ENCODE assay signal across 7 mouse cellular contexts in genomic region chr6:121473093-121473821, GRCm38 (mm10). TPM values are rescaled to one million over a fixed set of nuclear protein-coding genes. Genes with fewer than 3 reads are reported as not detected.
DNase-seq lines count a peak whose midpoint lies in the region; ATAC-seq and TF ChIP-seq lines count a peak whose summit lies in the region.

Gene Iqsec3 (minus strand): TSS chr6:121473678.

- no peaks in the 10 kb centered on the region for H3K79me2 ChIP-seq in myocyte (ENCODE audit: control insufficient read depth, insufficient read depth)

- no peak within 1 kb of the TSS for H3K27ac ChIP-seq in embryonic facial prominence, embryonic 13.5 days
- no peak within 1 kb of the TSS for H3K27ac ChIP-seq in heart, embryonic 11.5 days (ENCODE audit: low read depth, low read length)
- H3K27ac ChIP-seq in kidney, embryonic 15.5 days: no peak within 1 kb of the TSS

- no peaks in the 10 kb centered on the region for H3K36me3 ChIP-seq in embryonic facial prominence, embryonic 13.5 days
- H3K36me3 ChIP-seq in heart, embryonic 11.5 days (ENCODE audit: control insufficient read depth, insufficient read depth, low read length): no peaks in the 10 kb centered on the region
- no peaks in the 10 kb centered on the region for H3K36me3 ChIP-seq in kidney, embryonic 15.5 days
- no peaks in the 10 kb centered on the region for H3K36me3 ChIP-seq in myocyte (ENCODE audit: control insufficient read depth, insufficient read depth)
- H3K36me3 ChIP-seq in splenic B cell, adult 2 months (ENCODE audit: control insufficient read depth, insufficient read depth, low read length, poor library complexity, severe bottlenecking): no peaks in the 10 kb centered on the region

- peaks cover 8% of the 10 kb centered on the region for H3K4me1 ChIP-seq in embryonic facial prominence, embryonic 13.5 days
- peaks cover 5% of the 10 kb centered on the region; the same call in 1 of the 2 replicates for H3K4me1 ChIP-seq in heart, embryonic 11.5 days (ENCODE audit: control insufficient read depth, insufficient read depth, low read length)
- peaks cover 12% of the 10 kb centered on the region for H3K4me1 ChIP-seq in kidney, embryonic 15.5 days

- peak; percentile 87 for ATAC-seq in embryonic facial prominence, embryonic 13.5 days (ENCODE audit: insufficient number of reproducible peaks, insufficient read depth, low FRiP score, low TSS enrichment, low read depth)
- ATAC-seq in heart, embryonic 11.5 days (replicated peaks; ENCODE audit: insufficient number of reproducible peaks, low FRiP score, low TSS enrichment): peak; percentile 84
- ATAC-seq in kidney, embryonic 15.5 days (replicated peaks; ENCODE audit: low FRiP score): peak; percentile 98

- no peak for TF ChIP-seq POLR2A in myocyte (IDR thresholded peaks at IDR 0.05; ENCODE audit: insufficient read length, low read depth)

- under 1% methylated on average over 60 of the region's 65 CpGs for WGBS in embryonic facial prominence, embryonic 13.5 days
- WGBS in heart, embryonic 11.5 days (ENCODE audit: insufficient replicate concordance): under 1% methylated on average over 63 of the region's 65 CpGs
- 0% methylated on average over 64 of the region's 65 CpGs for WGBS in kidney, embryonic 15.5 days

- no peaks in the 10 kb centered on the region for H3K9me3 ChIP-seq in embryonic facial prominence, embryonic 13.5 days
- no peaks in the 10 kb centered on the region for H3K9me3 ChIP-seq in heart, embryonic 11.5 days (replicated peaks; ENCODE audit: control insufficient read depth, low read length)
- H3K9me3 ChIP-seq in kidney, embryonic 15.5 days (replicated peaks): no peaks in the 10 kb centered on the region

- peak within 1 kb of the TSS; percentile 82 for H3K4me2 ChIP-seq in embryonic facial prominence, embryonic 13.5 days
- peak within 1 kb of the TSS; percentile 78 for H3K4me2 ChIP-seq in heart, embryonic 11.5 days
- peak within 1 kb of the TSS; percentile 79 for H3K4me2 ChIP-seq in kidney, embryonic 15.5 days
- no peak within 1 kb of the TSS for H3K4me2 ChIP-seq in myocyte (ENCODE audit: low read depth)

- H3K9ac ChIP-seq in embryonic facial prominence, embryonic 13.5 days: no peak within 1 kb of the TSS
- no peak within 1 kb of the TSS for H3K9ac ChIP-seq in heart, embryonic 11.5 days (ENCODE audit: low read depth, low read length)
- no peak within 1 kb of the TSS for H3K9ac ChIP-seq in kidney, embryonic 15.5 days

- peak within 1 kb of the TSS; percentile 43 for H3K4me3 ChIP-seq in embryonic facial prominence, embryonic 13.5 days
- peak within 1 kb of the TSS; percentile 39 for H3K4me3 ChIP-seq in heart, embryonic 11.5 days (ENCODE audit: low read depth, low read length)
- H3K4me3 ChIP-seq in kidney, embryonic 15.5 days (replicated peaks): peak within 1 kb of the TSS; percentile 41
- no peak within 1 kb of the TSS for H3K4me3 ChIP-seq in myocyte

- peaks cover 54% of the 10 kb centered on the region for H3K27me3 ChIP-seq in embryonic facial prominence, embryonic 13.5 days
- peaks cover 33% of the 10 kb centered on the region for H3K27me3 ChIP-seq in heart, embryonic 11.5 days (ENCODE audit: control insufficient read depth, insufficient read depth, low read length)
- peaks cover 57% of the 10 kb centered on the region for H3K27me3 ChIP-seq in kidney, embryonic 15.5 days
- H3K27me3 ChIP-seq in myocyte (ENCODE audit: control insufficient read depth, insufficient read depth, insufficient read length): no peaks in the 10 kb centered on the region
- H3K27me3 ChIP-seq in splenic B cell, adult 2 months (ENCODE audit: control insufficient read depth, insufficient read depth, low read length, poor library complexity, severe bottlenecking): no peaks in the 10 kb centered on the region

- H3ac ChIP-seq in myocyte (ENCODE audit: control insufficient read depth, insufficient read length): no peak within 1 kb of the TSS

- peak; percentile 90 to 97 for DNase-seq in adrenal gland, postnatal 4 days (ENCODE audit: low spot score in 2 of 2)
- DNase-seq in liver: peak; percentile 85
- DNase-seq in splenic B cell, adult 2 months (ENCODE audit: low read depth, low spot score): peak; percentile 66

TF ChIP-seq in myocyte, 11 proteins besides CTCF, POLR2A, EP300 and RAD21:
- TF ChIP-seq POLR2AphosphoS2 (IDR thresholded peaks at IDR 0.05; ENCODE audit: insufficient read length, low read depth) (no peak), TCF3 (IDR thresholded peaks at IDR 0.05; ENCODE audit: insufficient read length, low read depth) (no peak), USF1 (IDR thresholded peaks at IDR 0.05; ENCODE audit: low read depth) (no peak), MYOG (IDR thresholded peaks at IDR 0.05; ENCODE audit: control insufficient read depth in 1 of 3, insufficient read depth in 1 of 3, insufficient read length in 2 of 3, low read depth in 2 of 3) (no peak), REST (IDR thresholded peaks at IDR 0.05; ENCODE audit: insufficient read depth, insufficient read length) (peak; percentile 88)

RNA-seq across cellular contexts. Expression of gene Iqsec3, which starts in this region (rescaled TPM):
- total RNA-seq in adrenal gland, postnatal 4 days (2021): 1 to 10 TPM; 5.5 to 6.4 TPM
- 0.21 and 0.27 TPM in 2 replicates for polyA plus RNA-seq in embryonic facial prominence, embryonic 13.5 days (2015; fragmentation: Nextera tagmentation; extraction: Ambion mirVana)
- polyA plus RNA-seq in heart, embryonic 11.5 days (2014; fragmentation: Nextera tagmentation; extraction: Ambion mirVana): 0.04 TPM in 1 of 2 replicates, not detected in the other
- 0.14 and 0.21 TPM in 2 replicates for polyA plus RNA-seq in kidney, embryonic 15.5 days (2015; fragmentation: Nextera tagmentation; extraction: Ambion mirVana)
- 0.25 TPM for polyA plus RNA-seq in myocyte (2012; fragmentation: generic; extraction: Trizol)

Comparison
In these comparisons a context has a peak if more than half of its experiments do, and no peak if none do; other contexts are left out.
1. Peak in ATAC-seq, H3K4me3 ChIP-seq and H3K4me2 ChIP-seq in embryonic facial prominence, embryonic 13.5 days; RNA of the gene not detected or under 1 TPM.
2. Peak in ATAC-seq, H3K4me3 ChIP-seq and H3K4me2 ChIP-seq in heart, embryonic 11.5 days; RNA of the gene not detected or under 1 TPM.
3. Peak in ATAC-seq, H3K4me3 ChIP-seq and H3K4me2 ChIP-seq in kidney, embryonic 15.5 days; RNA of the gene not detected or under 1 TPM.